Mouse (Mus musculus): ENCODE results near the gene Alk. TPM values are rescaled to one million over a fixed set of nuclear protein-coding genes. Genes with fewer than 3 reads are reported as not detected.

Gene Alk
- polyA plus RNA-seq, 1 experiment from 2014 or later, result 0.11 TPM

GRCm38 (mm10) chr17:72039176-72039948, 565.1 kb downstream of the Alk start:
- Histone ChIP-seq H3K36me3 (ENCODE audit: control insufficient read depth, insufficient read depth, low read length) (no peaks in the 10 kb centered on the region), H3K4me2 (replicated peaks; ENCODE audit: low read depth, low read length) (no peak overlapping the region), H3K9me3 (ENCODE audit: control insufficient read depth, low read length) (no peaks in the 10 kb centered on the region), H3K27me3 (ENCODE audit: control insufficient read depth, insufficient read depth, low read length) (no peaks in the 10 kb centered on the region), H3K9ac (ENCODE audit: low read depth, low read length) (no peak overlapping the region), H3K4me3 (ENCODE audit: low read length) (no peak overlapping the region), H3K4me1 (ENCODE audit: control insufficient read depth, insufficient read depth, low read length) (no peaks in the 10 kb centered on the region), H3K27ac (ENCODE audit: low read depth, low read length) (no peak overlapping the region)
- 58% methylated on average over 7 of the region's 7 CpGs for whole genome bisulfite sequencing
- ATAC-seq (ENCODE audit: low FRiP score, low TSS enrichment), result no peak; the same call in 1 of the 2 replicates

- Histone ChIP-seq H3K4me2 (replicated peaks; ENCODE audit: low read depth, low read length) (no peak overlapping the region), H3K36me3 (ENCODE audit: control insufficient read depth, insufficient read depth, low read length) (no peaks in the 10 kb centered on the region), H3K27me3 (ENCODE audit: control insufficient read depth, insufficient read depth, low read length) (no peaks in the 10 kb centered on the region), H3K4me1 (ENCODE audit: control insufficient read depth, insufficient read depth, low read length) (no peaks in the 10 kb centered on the region), H3K4me3 (ENCODE audit: low read length) (no peak overlapping the region), H3K9ac (ENCODE audit: low read depth, low read length) (no peak overlapping the region), H3K27ac (ENCODE audit: low read depth, low read length) (no peak overlapping the region), H3K9me3 (ENCODE audit: control insufficient read depth, low read length) (no peaks in the 10 kb centered on the region)
- WGBS, result 92% methylated on average over 5 of the region's 5 CpGs
- no peak for ATAC-seq (ENCODE audit: low FRiP score, low TSS enrichment)
Measured at GRCm38 (mm10) chr17:72038371-72038770, 566.1 kb downstream of the Alk start.

- Histone ChIP-seq H3K36me3 (ENCODE audit: control insufficient read depth, insufficient read depth, low read length) (no peaks in the 10 kb centered on the region), H3K9ac (ENCODE audit: low read depth, low read length) (no peak overlapping the region), H3K4me3 (ENCODE audit: low read length) (no peak overlapping the region), H3K27me3 (ENCODE audit: control insufficient read depth, insufficient read depth, low read length) (no peaks in the 10 kb centered on the region), H3K4me2 (replicated peaks; ENCODE audit: low read depth, low read length) (no peak overlapping the region), H3K4me1 (ENCODE audit: control insufficient read depth, insufficient read depth, low read length) (no peaks in the 10 kb centered on the region), H3K27ac (ENCODE audit: low read depth, low read length) (no peak overlapping the region), H3K9me3 (ENCODE audit: control insufficient read depth, low read length) (no peaks in the 10 kb centered on the region)
- no peak for ATAC-seq (ENCODE audit: low FRiP score, low TSS enrichment)
- WGBS, result 73% methylated on average over 7 of the region's 7 CpGs
Measured at GRCm38 (mm10) chr17:72030672-72031071, 573.8 kb downstream of the Alk start.

- H3K9ac ChIP-seq (ENCODE audit: low read depth, low read length), result no peak overlapping the region
- no peak overlapping the region for H3K27ac ChIP-seq (ENCODE audit: low read depth, low read length)
- ATAC-seq (ENCODE audit: low FRiP score, low TSS enrichment), result no peak
- 0 out of 2 replicates have a peak, but pooled peaks cover 4% of the 10 kb centered on the region for H3K4me1 ChIP-seq (ENCODE audit: control insufficient read depth, insufficient read depth, low read length)
- no peaks in the 10 kb centered on the region for H3K27me3 ChIP-seq (ENCODE audit: control insufficient read depth, insufficient read depth, low read length)
- no peak overlapping the region for H3K4me2 ChIP-seq (replicated peaks; ENCODE audit: low read depth, low read length)
- no peak overlapping the region for H3K4me3 ChIP-seq (ENCODE audit: low read length)
- WGBS, result 74% methylated on average over 9 of the region's 9 CpGs
- no peaks in the 10 kb centered on the region for H3K9me3 ChIP-seq (ENCODE audit: control insufficient read depth, low read length)
- H3K36me3 ChIP-seq (ENCODE audit: control insufficient read depth, insufficient read depth, low read length), result no peaks in the 10 kb centered on the region
Measured at GRCm38 (mm10) chr17:72023323-72023722, 581.1 kb downstream of the Alk start.

GRCm38 (mm10) chr17:72021733-72022669, 582.4 kb downstream of the Alk start:
- Histone ChIP-seq H3K4me2 (replicated peaks; ENCODE audit: low read depth, low read length) (no peak overlapping the region), H3K4me3 (ENCODE audit: low read length) (no peak overlapping the region), H3K9ac (ENCODE audit: low read depth, low read length) (no peak overlapping the region), H3K27ac (ENCODE audit: low read depth, low read length) (no peak overlapping the region), H3K4me1 (ENCODE audit: control insufficient read depth, insufficient read depth, low read length) (0 out of 2 replicates have a peak, but pooled peaks cover 4% of the 10 kb centered on the region), H3K36me3 (ENCODE audit: control insufficient read depth, insufficient read depth, low read length) (no peaks in the 10 kb centered on the region), H3K9me3 (ENCODE audit: control insufficient read depth, low read length) (no peaks in the 10 kb centered on the region), H3K27me3 (ENCODE audit: control insufficient read depth, insufficient read depth, low read length) (no peaks in the 10 kb centered on the region)
- peak; percentile 52; the same call in 1 of the 2 replicates for ATAC-seq (ENCODE audit: low FRiP score, low TSS enrichment)
- 67% methylated on average over 10 of the region's 10 CpGs for WGBS

GRCm38 (mm10) chr17:72017329-72017728, 587.1 kb downstream of the Alk start:
- H3K27ac ChIP-seq (ENCODE audit: low read depth, low read length), result no peak overlapping the region
- H3K9ac ChIP-seq (ENCODE audit: low read depth, low read length), result no peak overlapping the region
- H3K27me3 ChIP-seq (ENCODE audit: control insufficient read depth, insufficient read depth, low read length), result no peaks in the 10 kb centered on the region
- ATAC-seq (ENCODE audit: low FRiP score, low TSS enrichment), result no peak
- H3K9me3 ChIP-seq (ENCODE audit: control insufficient read depth, low read length), result no peaks in the 10 kb centered on the region
- H3K4me3 ChIP-seq (ENCODE audit: low read length), result no peak overlapping the region
- H3K4me2 ChIP-seq (replicated peaks; ENCODE audit: low read depth, low read length), result no peak overlapping the region
- H3K4me1 ChIP-seq (ENCODE audit: control insufficient read depth, insufficient read depth, low read length), result 0 out of 2 replicates have a peak, but pooled peaks cover 4% of the 10 kb centered on the region
- H3K36me3 ChIP-seq (ENCODE audit: control insufficient read depth, insufficient read depth, low read length), result no peaks in the 10 kb centered on the region

- ATAC-seq (ENCODE audit: low FRiP score, low TSS enrichment), result no peak
- 94% methylated on average over 3 of the region's 3 CpGs for WGBS
- no peak overlapping the region for H3K27ac ChIP-seq (ENCODE audit: low read depth, low read length)
- H3K9ac ChIP-seq (ENCODE audit: low read depth, low read length), result no peak overlapping the region
- H3K9me3 ChIP-seq (ENCODE audit: control insufficient read depth, low read length), result no peaks in the 10 kb centered on the region
- no peak overlapping the region for H3K4me3 ChIP-seq (ENCODE audit: low read length)
- no peaks in the 10 kb centered on the region for H3K27me3 ChIP-seq (ENCODE audit: control insufficient read depth, insufficient read depth, low read length)
- H3K4me2 ChIP-seq (replicated peaks; ENCODE audit: low read depth, low read length), result no peak overlapping the region
- no peaks in the 10 kb centered on the region for H3K36me3 ChIP-seq (ENCODE audit: control insufficient read depth, insufficient read depth, low read length)
- H3K4me1 ChIP-seq (ENCODE audit: control insufficient read depth, insufficient read depth, low read length), result no peaks in the 10 kb centered on the region
Measured at GRCm38 (mm10) chr17:72015253-72015652, 589.2 kb downstream of the Alk start.

- ATAC-seq (ENCODE audit: low FRiP score, low TSS enrichment), result peak; percentile 81
- Histone ChIP-seq H3K4me2 (replicated peaks; ENCODE audit: low read depth, low read length) (no peak overlapping the region), H3K9ac (ENCODE audit: low read depth, low read length) (no peak overlapping the region), H3K36me3 (ENCODE audit: control insufficient read depth, insufficient read depth, low read length) (no peaks in the 10 kb centered on the region), H3K4me1 (ENCODE audit: control insufficient read depth, insufficient read depth, low read length) (no peaks in the 10 kb centered on the region), H3K27ac (ENCODE audit: low read depth, low read length) (no peak overlapping the region), H3K4me3 (ENCODE audit: low read length) (no peak overlapping the region), H3K27me3 (ENCODE audit: control insufficient read depth, insufficient read depth, low read length) (no peaks in the 10 kb centered on the region), H3K9me3 (ENCODE audit: control insufficient read depth, low read length) (no peaks in the 10 kb centered on the region)
- WGBS, result 22% methylated on average over 9 of the region's 9 CpGs
Measured at GRCm38 (mm10) chr17:72012775-72013174, 591.7 kb downstream of the Alk start.

- Histone ChIP-seq H3K36me3 (ENCODE audit: control insufficient read depth, insufficient read depth, low read length) (no peaks in the 10 kb centered on the region), H3K4me1 (ENCODE audit: control insufficient read depth, insufficient read depth, low read length) (no peaks in the 10 kb centered on the region), H3K4me3 (ENCODE audit: low read length) (no peak overlapping the region), H3K4me2 (replicated peaks; ENCODE audit: low read depth, low read length) (no peak overlapping the region), H3K27me3 (ENCODE audit: control insufficient read depth, insufficient read depth, low read length) (no peaks in the 10 kb centered on the region), H3K27ac (ENCODE audit: low read depth, low read length) (no peak overlapping the region), H3K9me3 (ENCODE audit: control insufficient read depth, low read length) (no peaks in the 10 kb centered on the region), H3K9ac (ENCODE audit: low read depth, low read length) (no peak overlapping the region)
- 89% methylated on average over 2 of the region's 2 CpGs for WGBS
- ATAC-seq (ENCODE audit: low FRiP score, low TSS enrichment), result no peak
Measured at GRCm38 (mm10) chr17:72009836-72010235, 594.6 kb downstream of the Alk start.
